In the genomic region with DNA sequence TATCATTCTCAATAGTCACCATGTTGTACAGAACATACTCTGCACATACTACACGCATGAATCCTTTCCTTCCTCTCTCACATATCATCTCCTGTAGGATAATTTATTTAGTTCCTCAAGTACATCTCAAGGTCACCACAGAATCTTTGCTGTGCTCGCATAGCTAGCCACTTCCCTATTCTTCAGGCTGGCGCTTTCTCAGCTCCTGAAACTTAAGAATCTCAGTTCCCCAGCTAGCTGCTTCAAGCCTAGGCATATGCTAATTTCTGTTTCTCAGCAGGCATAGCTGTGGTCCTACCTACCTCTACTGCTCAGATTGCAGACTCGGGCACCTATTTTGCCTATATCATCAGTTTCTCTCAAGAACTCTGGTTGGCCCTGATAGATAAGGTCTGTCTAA, we compare ENCODE assay signal across 26 mouse cellular contexts.
"Had no signal": no experiment of that assay in that cellular context is flagged by ENCODE, and none has a peak within 500 bp of the region (broad histone marks: within the 10 kb centered on the region; RNA-seq: fewer than 3 reads in every experiment).

No protein-coding gene starts in this region.

- H3K9ac ChIP-seq: kidney, embryonic 15.5 days; limb, embryonic 12.5 days; limb, embryonic 15.5 days; liver, embryonic 13.5 days; midbrain, embryonic 13.5 days; neural tube, embryonic 13.5 days; stomach, embryonic 15.5 days had no signal

- H3K4me1 ChIP-seq: kidney, embryonic 15.5 days; limb, embryonic 12.5 days; limb, embryonic 15.5 days; liver, embryonic 13.5 days; megakaryocyte, embryonic 14.5 days; midbrain, embryonic 10.5 days; midbrain, embryonic 13.5 days; neural tube, embryonic 13.5 days; stomach, embryonic 15.5 days had no signal

- H3K4me3 ChIP-seq: kidney, embryonic 15.5 days; left cerebral cortex, adult 2 months; limb, embryonic 12.5 days; limb, embryonic 15.5 days; liver, embryonic 13.5 days; megakaryocyte, embryonic 14.5 days; midbrain, embryonic 10.5 days; midbrain, embryonic 13.5 days; myocyte; neural tube, embryonic 13.5 days; stomach, embryonic 15.5 days had no signal

- H3K27me3 ChIP-seq: kidney, embryonic 15.5 days; limb, embryonic 12.5 days; limb, embryonic 15.5 days; liver, embryonic 13.5 days; midbrain, embryonic 13.5 days; neural tube, embryonic 13.5 days; stomach, embryonic 15.5 days had no signal

- H3K27ac ChIP-seq: kidney, embryonic 15.5 days; left cerebral cortex, adult 2 months; limb, embryonic 12.5 days; limb, embryonic 15.5 days; liver, embryonic 13.5 days; midbrain, embryonic 10.5 days; midbrain, embryonic 13.5 days; neural tube, embryonic 13.5 days; stomach, embryonic 15.5 days had no signal

- H3K4me2 ChIP-seq: kidney, embryonic 15.5 days; limb, embryonic 12.5 days; limb, embryonic 15.5 days; liver, embryonic 13.5 days; midbrain, embryonic 13.5 days; neural tube, embryonic 13.5 days; stomach, embryonic 15.5 days had no signal

- H3K9me3 ChIP-seq: kidney, embryonic 15.5 days; limb, embryonic 12.5 days; limb, embryonic 15.5 days; liver, embryonic 13.5 days; megakaryocyte, embryonic 14.5 days; midbrain, embryonic 10.5 days; midbrain, embryonic 13.5 days; neural tube, embryonic 13.5 days; stomach, embryonic 15.5 days had no signal

- ATAC-seq: midbrain, embryonic 13.5 days; midbrain, embryonic 16.5 days had no signal

- DNase-seq: kidney, adult 11 months; kidney, adult 8-10 months; kidney, postnatal 10 days; kidney, postnatal 36 days; layer of hippocampus, postnatal 36 days; left cerebral cortex, postnatal 4 days; liver, embryonic 13.5 days; lung, adult 2 months; lung, postnatal 14 days; lung, postnatal 4 days; retina, postnatal 1 day; right cerebral cortex, postnatal 25 days; spleen, adult 18-20 months; thymus, adult 2 months; thymus, postnatal 25 days had no signal

- H3K36me3 ChIP-seq: kidney, embryonic 15.5 days; limb, embryonic 12.5 days; limb, embryonic 15.5 days; liver, embryonic 13.5 days; midbrain, embryonic 10.5 days; stomach, embryonic 15.5 days had no signal
